Mouse (Mus musculus) monocyte, adult 59 days (primary cell): ENCODE measurements around the gene Alyref2. TPM values are rescaled to one million over a fixed set of nuclear protein-coding genes. Genes with fewer than 3 reads are reported as not detected.

ENCODE experiments used
- total RNA-seq, 2 experiments: library from RNA; stranded (reverse); gene quantifications; one replicate each; pipeline ENCODE4 v1.2.4; 2023

The Alyref2 gene
- 10 to 100 TPM in 1 of 2 experiments, 1 to 10 TPM in 1; 9.1 to 11.1 TPM for total RNA-seq

DNA sequence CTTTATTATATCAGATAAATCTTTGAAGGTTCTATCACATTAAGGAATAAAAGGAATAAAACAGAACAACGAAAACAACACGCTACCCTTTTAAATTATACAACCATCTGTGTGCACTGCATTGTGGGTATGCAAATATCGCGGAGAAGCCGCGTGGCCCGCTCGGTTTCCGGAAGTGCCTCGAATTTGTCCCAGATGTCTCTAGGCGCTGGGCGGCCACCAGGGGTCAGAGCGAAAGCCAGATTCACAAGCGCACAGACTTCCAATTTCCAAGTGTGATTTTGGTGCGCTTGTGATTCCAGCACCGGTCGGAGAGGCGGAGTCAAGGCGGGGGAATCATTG lies at the start of gene Alyref2:
Gene Alyref2, plus strand, starts transcription at position 229 of the 342 bp plus-strand sequence.

DNA sequence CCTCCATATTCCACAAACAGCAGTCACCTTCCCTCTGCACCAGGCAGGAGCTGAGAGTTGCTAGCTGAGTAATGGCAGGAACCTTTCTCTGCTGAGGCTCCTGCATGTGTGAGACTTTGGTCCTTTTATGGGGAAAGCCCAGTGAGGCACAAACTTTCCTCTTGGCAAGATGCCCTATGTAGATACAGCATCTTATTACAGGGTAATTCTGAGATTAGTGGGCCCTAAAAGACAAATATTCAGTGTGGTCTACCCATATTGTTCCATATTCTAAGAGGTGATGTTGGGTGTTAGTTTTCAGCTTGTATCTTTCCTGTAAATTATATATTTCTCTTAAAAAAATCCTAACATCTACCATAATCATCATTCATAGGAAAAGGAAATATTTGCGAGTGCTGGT lies 31.9 kb downstream of the Alyref2 start, which contains the start of gene Itln1:
Gene Itln1, minus strand, starts transcription at position 101 of the 400 bp plus-strand sequence.

Other genes with a start within 250 kb of the Alyref2 start
- 10 to 100 TPM; 42.2 to 55.5 TPM for gene B4galt3, start 233.2 kb upstream of the Alyref2 start, total RNA-seq
- 10 to 100 TPM; 37.6 to 41.1 TPM for gene Ppox, start 222.3 kb upstream of the Alyref2 start, total RNA-seq
- gene Usp21, start 215.5 kb upstream of the Alyref2 start, total RNA-seq = 10 to 100 TPM; 48.0 to 55.5 TPM
- 10 to 100 TPM; 66.5 to 66.8 TPM for gene Ufc1, start 208.5 kb upstream of the Alyref2 start, total RNA-seq
- gene Dedd, start 174.3 kb upstream of the Alyref2 start, total RNA-seq = 10 to 100 TPM; 25.3 to 26.8 TPM
- gene Nit1, start 157.8 kb upstream of the Alyref2 start, total RNA-seq = 10 to 100 TPM; 20.2 to 21.3 TPM
- 10 to 100 TPM; 54.1 to 92.1 TPM for gene Pfdn2, start 157.8 kb upstream of the Alyref2 start, total RNA-seq
- gene Klhdc9, start 142.7 kb upstream of the Alyref2 start, total RNA-seq = not detected
- 1 to 10 TPM; 7.3 to 8.1 TPM for gene Nectin4, start 133.4 kb upstream of the Alyref2 start, total RNA-seq
- 100 to 1,000 TPM; 286 to 288 TPM for gene Arhgap30, start 114.5 kb upstream of the Alyref2 start, total RNA-seq
- gene Usf1, start 92.2 kb upstream of the Alyref2 start, total RNA-seq = 100 to 1,000 TPM; 195 to 199 TPM
- gene Tstd1, start 84.6 kb upstream of the Alyref2 start, total RNA-seq = 1 to 10 TPM; 9.1 to 9.9 TPM
- gene F11r, start 65.9 kb upstream of the Alyref2 start, total RNA-seq = 10 to 100 TPM in 1 of 2 experiments, 1 to 10 TPM in 1; 8.2 to 11.3 TPM
- gene Itln1, start 31.8 kb downstream of the Alyref2 start, total RNA-seq = 1 to 10 TPM; 1.9 TPM
- 100 to 1,000 TPM; 161 to 167 TPM for gene Cd244a, start 55.7 kb downstream of the Alyref2 start, total RNA-seq
- gene Ly9, start 103.9 kb downstream of the Alyref2 start, total RNA-seq = 10 to 100 TPM; 50.1 to 52.0 TPM
- gene Slamf7, start 149.6 kb downstream of the Alyref2 start, total RNA-seq = 10 to 100 TPM; 26.0 to 31.1 TPM
- 100 to 1,000 TPM; 216 to 236 TPM for gene Cd48, start 178.5 kb downstream of the Alyref2 start, total RNA-seq